Mouse (Mus musculus): ENCODE data around the gene Pax1.
A peak's percentile ranks its signal among the peaks of the same experiment; 100 is the strongest.

GRCm38 (mm10) chr2:147433120-147433519, 71.4 kb downstream of the Pax1 start:
- no peak for TF ChIP-seq POLR2A (IDR thresholded peaks at IDR 0.05; ENCODE audit: insufficient read depth, low read depth, low read length)
- TF ChIP-seq CTCF (IDR thresholded peaks at IDR 0.05): peak; percentile 68
